Mouse (Mus musculus): ENCODE data around the gene Acot1.

- no peak for TF ChIP-seq POLR2A (IDR thresholded peaks at IDR 0.05; ENCODE audit: control insufficient read depth in 1 of 2, insufficient read depth in 1 of 2, low read depth in 1 of 2, low read length in 2 of 2, poor library complexity in 1 of 2)
- no peak for TF ChIP-seq ZMIZ1 (IDR thresholded peaks at IDR 0.05; ENCODE audit: low read depth, low read length)
- no peak for TF ChIP-seq CTCF (IDR thresholded peaks at IDR 0.05 in 2 of 3, conservative IDR thresholded peaks at IDR 0.05 in 1 of 3; ENCODE audit: control insufficient read depth in 1 of 3, insufficient read depth in 1 of 3, low read depth in 2 of 3, low read length in 3 of 3, poor library complexity in 1 of 3, severe bottlenecking in 1 of 3)
- TF ChIP-seq ELF1 (IDR thresholded peaks at IDR 0.05; ENCODE audit: low read depth, low read length): no peak
- no peak for TF ChIP-seq E2F4 (IDR thresholded peaks at IDR 0.05; ENCODE audit: borderline replicate concordance, low read depth, low read length)
- no peak for TF ChIP-seq RCOR1 (IDR thresholded peaks at IDR 0.05; ENCODE audit: low read depth, low read length)
- TF ChIP-seq USF1 (IDR thresholded peaks at IDR 0.05; ENCODE audit: low read depth, low read length): no peak
- no peak for TF ChIP-seq GABPA (IDR thresholded peaks at IDR 0.05; ENCODE audit: low read depth, low read length)
- TF ChIP-seq EP300 (IDR thresholded peaks at IDR 0.05; ENCODE audit: low read depth in 1 of 2, low read length in 2 of 2): no peak
- no peak for TF ChIP-seq MAZ (IDR thresholded peaks at IDR 0.05; ENCODE audit: low read depth, low read length)
- TF ChIP-seq MEF2A (IDR thresholded peaks at IDR 0.05; ENCODE audit: extremely low read depth, insufficient replicate concordance, low read depth, low read length, poor library complexity, severe bottlenecking): no peak
- TF ChIP-seq GATA1 (IDR thresholded peaks at IDR 0.05; ENCODE audit: low read depth, low read length): no peak
Measured at GRCm38 (mm10) chr12:83978862-83979261, 30.4 kb upstream of the Acot1 start.

All from MEL (cell line).